Mouse (Mus musculus) CH12.LX (cell line): ENCODE results near the gene Tmem72.

ENCODE experiments used
- CTCF ChIP-seq, 2 experiments: IDR thresholded peaks in 1 of 2; conservative IDR thresholded peaks in 1 of 2; 2 replicates each; pipeline ENCODE4 v1.5.1; 2011 to 2012; ENCODE audit warnings: low read depth in 2 of 2, low read length in 2 of 2, improper control_type of control experiment in 1 of 2, inconsistent platforms in 1 of 2, mild to moderate bottlenecking in 1 of 2, moderate library complexity in 1 of 2
- E2F4 ChIP-seq: IDR thresholded peaks from 2 replicates; pipeline ENCODE4 v1.6.1; 2011; ENCODE audit warnings: low read depth, low read length, improper control_type of control experiment; ENCODE audit not compliant: insufficient replicate concordance
- ELF1 ChIP-seq: IDR thresholded peaks from 2 replicates; pipeline ENCODE4 v1.6.1; 2014; ENCODE audit warnings: low read depth, mild to moderate bottlenecking, inconsistent platforms, low read length, improper control_type of control experiment
- EP300 ChIP-seq: IDR thresholded peaks from 2 replicates; pipeline ENCODE4 v1.6.1; 2011; ENCODE audit warnings: low read length, improper control_type of control experiment
- JUN ChIP-seq: IDR thresholded peaks from 2 replicates; pipeline ENCODE4 v1.6.1; 2011; ENCODE audit warnings: low read depth, mild to moderate bottlenecking, low read length, improper control_type of control experiment, moderate library complexity; ENCODE audit not compliant: insufficient read depth
- JUND ChIP-seq: conservative IDR thresholded peaks from 2 replicates; pipeline ENCODE4 v1.6.1; 2011; ENCODE audit warnings: low read depth, low read length, improper control_type of control experiment
- MAX ChIP-seq: IDR thresholded peaks from 2 replicates; pipeline ENCODE4 v1.6.1; 2011; ENCODE audit warnings: low read length, improper control_type of control experiment
- MEF2A ChIP-seq: IDR thresholded peaks from 2 replicates; pipeline ENCODE4 v1.6.1; 2014; ENCODE audit warnings: low read depth, mild to moderate bottlenecking, inconsistent platforms, low read length, improper control_type of control experiment, borderline replicate concordance
- MXI1 ChIP-seq: IDR thresholded peaks from 2 replicates; pipeline ENCODE4 v1.6.1; 2011; ENCODE audit warnings: mild to moderate bottlenecking, low read depth, low read length, improper control_type of control experiment
- NRF1 ChIP-seq: IDR thresholded peaks from 2 replicates; pipeline ENCODE4 v1.6.1; 2014; ENCODE audit warnings: low read depth, mild to moderate bottlenecking, inconsistent platforms, low read length, improper control_type of control experiment, moderate library complexity
- PAX5 ChIP-seq: IDR thresholded peaks from 2 replicates; pipeline ENCODE4 v1.6.1; 2012; ENCODE audit warnings: low read length, inconsistent platforms, mixed read lengths
- POLR2A ChIP-seq: IDR thresholded peaks from 2 replicates; pipeline ENCODE4 v1.6.1; 2011; ENCODE audit warnings: low read depth, mild to moderate bottlenecking, improper control_type of control experiment, low read length
- USF1 ChIP-seq: IDR thresholded peaks from 2 replicates; pipeline ENCODE4 v1.6.1; 2014; ENCODE audit warnings: low read depth, mild to moderate bottlenecking, inconsistent platforms, low read length, improper control_type of control experiment

DNA sequence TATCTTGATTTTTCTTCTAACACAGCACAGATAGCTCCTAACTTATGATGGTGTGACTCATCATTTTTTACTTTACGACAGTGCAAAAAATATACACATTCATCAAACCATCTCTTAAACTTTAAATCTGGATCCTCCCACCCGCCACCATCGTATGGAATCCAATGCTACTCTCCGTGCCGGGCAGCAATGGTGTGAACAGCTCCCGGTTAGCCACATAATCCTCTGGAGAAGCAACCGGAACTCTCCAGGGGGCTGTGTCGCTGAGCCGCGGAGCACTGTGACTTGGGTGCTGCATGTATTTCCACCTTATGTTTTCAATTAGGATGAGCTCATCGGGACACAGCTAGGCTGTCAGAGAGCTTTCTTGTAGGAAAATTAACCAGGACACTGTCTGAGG is 73.8 kb downstream of the Tmem72 start:
- TF ChIP-seq EP300 (no peak), CTCF (conservative IDR thresholded peaks at IDR 0.05 in 1 of 2, IDR thresholded peaks at IDR 0.05 in 1 of 2; ENCODE audit: low read depth in 2 of 2, low read length in 2 of 2) (no peak), USF1 (no peak), POLR2A (no peak), MXI1 (no peak), MEF2A (no peak), JUND (no peak), ELF1 (no peak), JUN (no peak), PAX5 (no peak), NRF1 (no peak), E2F4 (no peak), MAX (no peak)
